Mouse (Mus musculus) bone marrow macrophage, adult 2 months (primary cell): ENCODE data around the gene Dnal4.

Source experiments
- CTCF ChIP-seq: IDR thresholded peaks from 2 replicates; pipeline ENCODE4 v1.5.1; 2012; ENCODE audit warnings: low read depth, mild to moderate bottlenecking, low read length, moderate library complexity
- POLR2A ChIP-seq: IDR thresholded peaks from 2 replicates; pipeline ENCODE4 v1.6.1; 2012; ENCODE audit warnings: mild to moderate bottlenecking, low read depth, low read length, borderline replicate concordance

DNA sequence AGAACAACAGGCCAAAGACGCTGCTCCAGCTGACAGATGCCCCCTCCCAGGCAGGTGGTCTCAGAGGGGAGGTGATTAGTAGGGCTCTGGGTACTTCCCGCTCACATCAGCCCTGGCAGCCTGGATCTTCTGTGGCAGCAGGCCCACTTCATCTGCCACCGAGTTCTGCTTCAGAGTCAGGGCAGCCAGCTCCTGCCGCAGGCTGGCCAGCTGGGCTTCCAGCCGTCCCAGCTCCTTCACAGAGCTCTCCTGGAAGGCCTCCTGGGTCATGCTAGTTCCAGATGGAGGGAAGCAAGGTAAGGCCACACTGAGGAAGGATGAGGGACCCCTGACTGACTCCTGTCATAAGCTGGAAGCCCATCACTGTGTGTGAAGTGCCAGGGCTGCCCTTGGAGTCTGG lies 49.3 kb downstream of the Dnal4 start:
- TF ChIP-seq CTCF: no peak
- no peak for TF ChIP-seq POLR2A
